Comparison of ENCODE assay signal across 10 mouse cellular contexts in genomic region chr7:119427180-119427616, GRCm38 (mm10). TPM values are rescaled to one million over a fixed set of nuclear protein-coding genes. Genes with fewer than 3 reads are reported as not detected.
DNase-seq lines count a peak whose midpoint lies in the region; ATAC-seq and TF ChIP-seq lines count a peak whose summit lies in the region.
"Had no signal": no experiment of that assay in that cellular context is flagged by ENCODE, and none has a peak within 500 bp of the region (broad histone marks: within the 10 kb centered on the region; RNA-seq: fewer than 3 reads in every experiment).

No protein-coding gene starts in this region.

- in situ Hi-C loops in Patski (cut with MboI; ENCODE audit: low pct_unique_long_range_greater_than_20kb), result loop anchor here (5.0 kb wide), 1 partner anchor 415 kb away; no protein-coding TSS in a partner anchor

- WGBS in hindbrain, embryonic 10.5 days, result 17% methylated on average over 6 of the region's 6 CpGs
- 20% methylated on average over 6 of the region's 6 CpGs for WGBS in neural tube, embryonic 12.5 days

- DNase-seq in 3T3-L1 (ENCODE audit: low read depth, low spot score), result peak; percentile 5
- no peak for DNase-seq in Patski (ENCODE audit: low read depth, low spot score)
- peak; percentile 66 to 76 for DNase-seq in cerebellum, postnatal 14 days
- DNase-seq in hindbrain, embryonic 10.5 days (ENCODE audit: low spot score), result peak; percentile 61
- peak; percentile 50 for DNase-seq in left cerebral cortex, adult 11 months (ENCODE audit: low spot score)
- no peak for DNase-seq in spleen, postnatal 10 days (ENCODE audit: low spot score in 2 of 2)

- ATAC-seq in Patski, result no peak
- 0 out of 2 replicates have a peak, but pooled peaks have one; percentile 56 for ATAC-seq in neural tube, embryonic 12.5 days (ENCODE audit: low FRiP score, low read depth)
- no peak for ATAC-seq in megakaryocyte, adult 5-6 weeks (ENCODE audit: poor library complexity, severe bottlenecking)

- H3K27me3 ChIP-seq in Patski, result no peaks in the 10 kb centered on the region
- H3K27me3 ChIP-seq in hindbrain, embryonic 10.5 days (ENCODE audit: insufficient read depth, poor library complexity, severe bottlenecking), result no peaks in the 10 kb centered on the region
- H3K27me3 ChIP-seq in neural tube, embryonic 12.5 days (replicated peaks), result no peaks in the 10 kb centered on the region
- H3K27me3 ChIP-seq: embryonic facial prominence, embryonic 15.5 days had no signal

- no peak overlapping the region for H3K4me2 ChIP-seq in neural tube, embryonic 12.5 days (replicated peaks)
- H3K4me2 ChIP-seq: embryonic facial prominence, embryonic 15.5 days had no signal

- H3K27ac ChIP-seq in hindbrain, embryonic 10.5 days, result no peak overlapping the region
- H3K27ac ChIP-seq in neural tube, embryonic 12.5 days, result no peak overlapping the region
- H3K27ac ChIP-seq: embryonic facial prominence, embryonic 15.5 days had no signal

- no peak overlapping the region for H3K4me3 ChIP-seq in hindbrain, embryonic 10.5 days
- no peak overlapping the region for H3K4me3 ChIP-seq in neural tube, embryonic 12.5 days
- H3K4me3 ChIP-seq: embryonic facial prominence, embryonic 15.5 days; myocyte had no signal

- CTCF ChIA-PET in Patski (lab: Charles Lee), result interaction anchor here (0.8 to 1.3 kb wide), 4 partner anchors 23 to 408 kb away, joined by 3 read pairs; no protein-coding TSS in a partner anchor

- POLR2A ChIA-PET in Patski (lab: Charles Lee), result no interaction called here

- no peak overlapping the region for H3K9ac ChIP-seq in neural tube, embryonic 12.5 days
- H3K9ac ChIP-seq: embryonic facial prominence, embryonic 15.5 days had no signal

- no peaks in the 10 kb centered on the region for H3K4me1 ChIP-seq in hindbrain, embryonic 10.5 days (replicated peaks)
- H3K4me1 ChIP-seq in neural tube, embryonic 12.5 days, result no peaks in the 10 kb centered on the region
- H3K4me1 ChIP-seq: embryonic facial prominence, embryonic 15.5 days had no signal

- no peaks in the 10 kb centered on the region for H3K9me3 ChIP-seq in hindbrain, embryonic 10.5 days
- no peaks in the 10 kb centered on the region for H3K9me3 ChIP-seq in neural tube, embryonic 12.5 days
- H3K9me3 ChIP-seq: embryonic facial prominence, embryonic 15.5 days had no signal

- peak; percentile 60 for TF ChIP-seq CTCF in Patski (IDR thresholded peaks at IDR 0.05)

- no peaks in the 10 kb centered on the region for H3K36me3 ChIP-seq in hindbrain, embryonic 10.5 days
- H3K36me3 ChIP-seq in neural tube, embryonic 12.5 days, result no peaks in the 10 kb centered on the region
- H3K36me3 ChIP-seq: embryonic facial prominence, embryonic 15.5 days had no signal

RNA-seq across cellular contexts. Expression of gene Gp2, which starts 31.9 kb away (rescaled TPM):
- not detected for polyA plus RNA-seq in Patski (2021)
- polyA plus RNA-seq in hindbrain, embryonic 10.5 days (2016; fragmentation: Nextera tagmentation; extraction: Ambion mirVana), result not detected in 2 replicates
- not detected in 2 replicates for polyA plus RNA-seq in neural tube, embryonic 12.5 days (2016; fragmentation: Nextera tagmentation; extraction: Ambion mirVana)
- not detected in 2 replicates for total RNA-seq in megakaryocyte, adult 5-6 weeks (2015)
- total RNA-seq in megakaryocyte, adult 5-6 weeks (2017), result not detected in 2 replicates
- polyA plus RNA-seq: embryonic facial prominence, embryonic 15.5 days; myocyte had no signal

RNA-seq across cellular contexts. Expression of gene Umod, which starts 51.9 kb away (rescaled TPM):
- polyA plus RNA-seq in Patski (2021), result not detected
- polyA plus RNA-seq in hindbrain, embryonic 10.5 days (2016; fragmentation: Nextera tagmentation; extraction: Ambion mirVana), result 0.14 TPM in 1 of 2 replicates, not detected in the other
- polyA plus RNA-seq in neural tube, embryonic 12.5 days (2016; fragmentation: Nextera tagmentation; extraction: Ambion mirVana), result not detected in 2 replicates
- not detected in 2 replicates for total RNA-seq in megakaryocyte, adult 5-6 weeks (2015)
- total RNA-seq in megakaryocyte, adult 5-6 weeks (2017), result not detected in 2 replicates
- polyA plus RNA-seq: embryonic facial prominence, embryonic 15.5 days; myocyte had no signal

Comparison
In these comparisons a context has a peak if more than half of its experiments do, and no peak if none do; other contexts are left out.
1. DNase-seq: peak in 3T3-L1 (single experiment), cerebellum, postnatal 14 days (2 of 2), hindbrain, embryonic 10.5 days (single experiment) and left cerebral cortex, adult 11 months (single experiment); none in Patski (single experiment) and spleen, postnatal 10 days (0 of 2).